Mouse (Mus musculus) spleen, postnatal 36 days (tissue): Measurements from ENCODE around the gene Mapk11.

Experiments used
- DNase-seq, 2 experiments: peaks; one replicate each; pipeline ENCODE4 v3.0.0; 2022; ENCODE audit warnings: low spot score in 2 of 2, mixed read lengths in 1 of 2

Mapk11 gene

DNA sequence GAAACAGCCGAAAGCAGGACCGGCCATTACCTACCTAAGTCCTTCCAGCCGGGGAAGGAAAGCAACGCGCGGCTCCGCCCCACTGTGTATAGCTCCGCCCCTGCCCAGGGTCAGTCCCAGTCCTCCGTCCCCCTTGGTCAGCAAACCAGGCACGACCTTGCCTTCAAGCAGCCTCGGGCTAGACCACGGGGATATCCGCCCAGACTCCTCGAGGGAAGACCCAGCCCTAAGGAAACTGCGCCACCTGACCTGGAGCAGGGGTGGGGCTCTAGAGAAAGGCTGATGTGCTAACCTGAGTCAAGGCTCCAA lies 24.4 kb upstream of the Mapk11 start:
- peak; percentile 24 to 38 for DNase-seq

GRCm38 (mm10) chr15:89173024-89173905 lies 23.8 kb upstream of the Mapk11 start:
- peak in 1 of 2 experiments; percentile 37 for DNase-seq

- DNase-seq: no peak
Observed at GRCm38 (mm10) chr15:89172276-89172935, 23.0 kb upstream of the Mapk11 start.

DNA sequence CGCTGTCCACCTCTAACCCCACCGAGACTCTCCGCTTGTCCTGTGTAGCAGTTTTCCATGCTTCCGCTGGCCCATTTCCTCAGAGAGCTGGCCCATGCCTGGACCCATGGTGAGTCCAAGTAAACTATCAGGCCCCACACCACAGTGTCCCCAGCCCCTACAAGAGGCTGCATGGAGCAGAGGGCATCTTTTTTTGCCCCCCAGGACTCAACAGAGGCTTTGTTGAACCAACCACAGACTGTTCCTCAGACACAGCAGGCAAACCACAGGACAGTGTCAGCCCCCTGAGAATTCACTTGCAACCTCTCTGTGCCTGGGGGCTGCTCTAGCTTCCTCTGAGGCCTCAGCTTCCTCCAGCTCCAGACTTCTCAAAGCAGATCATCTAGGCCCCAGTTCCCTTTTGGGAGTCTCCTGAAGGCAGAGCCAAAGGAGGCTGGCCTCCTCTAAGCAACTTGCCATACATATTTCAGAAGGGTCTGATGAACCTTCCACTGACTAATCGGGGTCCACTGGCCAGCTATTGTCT lies 22.2 kb upstream of the Mapk11 start:
- DNase-seq: peak in 1 of 2 experiments; percentile 18

- no peak for DNase-seq
Observed at GRCm38 (mm10) chr15:89170102-89170501, 20.7 kb upstream of the Mapk11 start.

GRCm38 (mm10) chr15:89169431-89169830 lies 20.0 kb upstream of the Mapk11 start:
- DNase-seq: no peak

DNA sequence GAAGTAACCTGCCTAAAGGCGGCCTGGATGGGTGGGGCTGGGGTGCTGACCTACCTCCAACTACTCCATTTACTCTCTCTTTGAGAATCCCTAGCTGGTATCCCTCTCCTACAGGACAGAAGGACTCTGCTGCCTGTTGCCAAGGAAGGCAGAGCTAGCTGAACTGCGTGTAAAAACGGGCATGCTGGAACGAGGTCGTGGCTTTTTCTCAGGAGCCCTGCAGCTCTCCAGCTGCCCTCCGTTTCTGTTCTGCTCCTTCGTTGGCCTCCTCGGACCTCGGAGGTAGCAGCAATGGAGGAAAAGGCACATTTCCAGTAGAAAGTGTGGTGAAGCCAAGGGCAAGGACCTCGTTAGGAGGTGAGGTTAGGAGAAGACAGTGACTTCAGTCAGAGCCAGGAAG lies 19.5 kb upstream of the Mapk11 start:
- DNase-seq: no peak

DNA sequence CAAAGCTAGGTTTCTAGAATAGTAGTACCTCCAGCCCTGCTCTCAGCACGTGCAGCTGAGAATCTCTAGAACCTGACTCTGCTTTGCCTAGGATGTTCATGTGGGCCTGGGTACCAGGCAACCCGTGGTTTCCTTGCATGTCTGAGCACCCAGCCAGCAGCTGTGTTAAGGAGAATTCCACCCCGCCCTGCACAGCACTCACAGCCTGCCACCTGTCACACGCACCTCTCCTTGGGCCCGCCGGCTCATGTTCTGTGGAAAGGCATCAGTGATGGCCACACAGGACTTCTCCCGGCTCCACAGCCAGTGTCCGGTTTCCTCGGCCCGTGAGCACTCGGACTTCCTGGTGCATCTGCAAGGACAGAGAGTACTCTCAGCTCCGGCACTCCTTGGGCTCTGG lies 16.1 kb upstream of the Mapk11 start:
- DNase-seq: no peak

GRCm38 (mm10) chr15:89161397-89161796 lies 12.0 kb upstream of the Mapk11 start:
- no peak for DNase-seq

DNA sequence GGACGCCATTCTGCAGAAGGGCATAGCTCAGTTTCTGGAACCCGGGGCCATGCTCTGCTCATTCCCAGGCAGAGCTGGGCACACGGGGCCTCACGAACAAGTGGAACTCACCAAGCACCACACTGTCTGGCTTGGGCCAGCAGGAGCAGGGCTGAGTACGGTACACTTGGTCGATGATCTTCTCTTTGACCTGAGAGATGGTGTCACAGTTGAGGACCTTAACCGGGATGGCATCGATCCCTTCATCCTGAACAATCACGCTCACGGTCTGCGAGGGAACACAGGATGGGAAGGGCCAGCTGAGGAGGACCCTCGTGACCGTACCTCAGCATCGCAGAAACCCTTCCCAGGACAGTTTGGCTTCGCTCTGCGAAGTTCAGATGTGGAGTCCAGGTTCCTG lies 9.1 kb upstream of the Mapk11 start:
- DNase-seq: no peak

- DNase-seq: peak; percentile 71 to 80
Observed at GRCm38 (mm10) chr15:89157954-89158353, 8.5 kb upstream of the Mapk11 start.

GRCm38 (mm10) chr15:89152312-89152711 lies 2.9 kb upstream of the Mapk11 start:
- no peak for DNase-seq

DNA sequence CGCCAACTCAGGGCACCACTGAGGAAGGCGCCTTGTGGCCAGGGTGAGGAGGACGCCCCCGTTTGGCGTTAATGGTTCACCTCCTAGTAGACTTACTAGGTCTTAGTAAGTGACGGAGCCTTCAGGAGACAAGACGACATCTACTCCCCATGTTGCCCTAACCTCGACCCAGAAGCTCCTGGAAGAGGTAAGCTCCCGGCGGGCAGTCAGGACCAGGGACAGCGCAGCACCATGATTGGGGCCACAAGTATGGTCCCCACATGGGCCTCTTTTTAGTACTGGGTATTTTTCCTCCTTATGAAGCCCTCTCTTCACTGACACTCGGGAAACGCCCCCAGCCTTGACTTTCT lies 588 bp upstream of the Mapk11 start:
- peak in 1 of 2 experiments; percentile 34 for DNase-seq

GRCm38 (mm10) chr15:89148496-89149270 lies 745 bp downstream of the Mapk11 start:
- DNase-seq: no peak

DNA sequence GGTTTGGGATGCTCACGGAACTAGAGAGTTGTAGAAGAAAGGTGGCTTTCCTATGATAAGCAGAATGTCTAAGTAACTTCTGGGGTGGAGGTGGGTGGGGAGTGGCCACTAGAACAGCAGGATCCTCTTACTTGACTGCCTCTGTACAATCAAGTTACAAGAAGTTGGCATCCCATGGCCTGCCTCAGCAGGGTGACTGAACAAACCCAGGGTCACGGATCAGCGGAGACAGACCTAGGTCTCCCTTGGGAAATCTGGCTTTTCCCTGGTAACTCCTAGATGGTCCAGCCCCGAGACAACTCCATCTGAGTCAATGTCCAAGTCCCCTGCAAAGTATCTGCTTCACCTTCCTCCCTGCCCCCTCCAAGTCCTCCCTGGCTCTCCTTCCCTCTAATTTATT lies 1.5 kb downstream of the Mapk11 start:
- no peak for DNase-seq

DNA sequence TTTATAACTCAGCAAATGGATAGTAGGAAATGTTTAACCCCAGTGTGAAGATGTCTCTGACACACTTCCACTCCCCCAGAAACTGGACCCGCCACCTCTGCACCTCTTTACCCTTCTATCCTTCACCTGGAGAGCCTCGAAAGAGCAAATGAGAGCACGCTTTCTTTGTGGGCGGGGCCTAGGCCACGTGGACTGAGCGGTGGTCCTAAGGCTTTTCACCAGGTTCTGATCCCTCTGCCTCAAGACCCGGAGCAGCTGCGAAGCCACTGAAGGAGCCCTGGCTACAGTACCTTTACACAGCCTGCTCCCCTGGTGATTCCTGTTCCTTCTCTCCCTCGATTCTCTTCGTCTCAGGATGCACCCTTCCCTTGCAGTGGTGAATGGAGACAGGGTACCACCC lies 2.0 kb downstream of the Mapk11 start:
- DNase-seq: no peak

GRCm38 (mm10) chr15:89147024-89147423 lies 2.4 kb downstream of the Mapk11 start:
- peak; percentile 84 to 87 for DNase-seq

DNA sequence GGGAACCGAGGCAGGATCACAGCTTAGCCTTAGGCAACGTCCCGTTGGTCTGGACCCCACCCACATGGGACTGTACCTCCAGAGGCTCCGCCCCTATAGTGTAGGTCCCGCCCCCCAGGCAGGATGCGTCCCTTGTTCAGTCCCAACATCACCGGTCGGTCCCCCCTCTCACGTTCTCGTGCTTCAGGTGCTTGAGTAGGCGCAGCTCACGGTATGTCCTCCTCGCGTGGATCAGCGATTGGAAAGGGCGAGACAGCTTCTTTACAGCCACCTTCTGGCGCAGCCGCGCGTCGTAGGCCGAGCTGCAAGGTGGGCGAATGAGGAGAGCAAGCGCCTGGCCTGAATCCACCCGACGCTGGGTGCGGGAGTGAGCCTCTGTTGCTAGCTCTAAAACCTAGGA lies 2.9 kb downstream of the Mapk11 start:
- peak; percentile 75 to 78 for DNase-seq

DNA sequence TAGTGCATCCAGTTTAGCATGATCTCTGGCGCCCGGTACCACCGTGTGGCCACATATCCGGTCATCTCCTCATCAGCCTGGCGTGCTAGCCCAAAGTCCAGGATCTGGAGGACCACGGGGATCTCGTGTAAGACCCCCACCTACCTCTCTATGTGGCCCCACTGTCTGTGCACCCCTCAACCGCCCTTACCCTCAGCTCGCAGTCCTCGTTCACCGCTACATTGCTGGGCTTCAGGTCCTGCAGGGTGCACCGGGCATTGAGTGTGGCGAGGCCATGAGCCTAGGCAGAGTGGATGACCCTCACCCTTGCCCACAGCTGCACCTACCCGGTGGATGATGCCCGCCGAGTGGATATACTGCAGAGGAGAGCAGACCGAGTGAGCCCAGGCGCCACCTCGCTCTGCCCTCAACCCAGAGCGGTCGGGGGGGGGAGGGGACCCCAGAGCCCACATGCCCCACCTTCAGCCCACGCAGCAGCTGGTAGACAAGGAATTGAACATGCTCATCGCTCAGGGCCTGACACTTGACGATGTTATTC lies 3.5 kb downstream of the Mapk11 start:
- DNase-seq: no peak

DNA sequence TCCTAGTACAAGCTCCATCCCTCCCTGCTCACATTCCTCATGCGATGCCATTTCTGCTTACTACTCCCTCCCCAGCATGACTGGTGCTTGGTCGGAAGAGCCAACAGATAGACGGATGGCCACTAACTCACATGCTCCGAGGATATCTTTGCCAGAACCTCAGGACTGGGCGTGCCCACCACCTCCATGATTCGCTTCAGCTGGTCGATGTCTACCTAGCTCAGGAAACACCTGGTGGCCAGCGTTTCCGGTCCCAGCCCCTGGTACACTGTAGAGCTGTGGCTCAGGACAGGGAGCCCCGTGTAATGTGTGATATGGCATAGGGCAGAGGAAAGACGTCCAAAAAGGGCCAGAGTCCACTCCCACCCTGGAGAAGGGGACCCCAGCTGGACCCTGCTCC lies 4.5 kb downstream of the Mapk11 start:
- no peak for DNase-seq

GRCm38 (mm10) chr15:89143134-89143533 lies 6.3 kb downstream of the Mapk11 start:
- no peak for DNase-seq

GRCm38 (mm10) chr15:89141905-89142304 lies 7.5 kb downstream of the Mapk11 start:
- no peak for DNase-seq
